Mouse (Mus musculus) heart, postnatal 36 days (tissue): ENCODE data around the gene Cyp2b19. TPM values are rescaled to one million over a fixed set of nuclear protein-coding genes. Genes with fewer than 3 reads are reported as not detected.

ENCODE experiments used
- total RNA-seq, 2 experiments: library from RNA; stranded (reverse); gene quantifications; 2 replicates each; pipeline ENCODE4 v1.2.3; 2021

Cyp2b19 gene
- total RNA-seq, 2 experiments from 2014 or later, result not detected

Other genes with a start within 250 kb of the Cyp2b19 start
- gene Nlrp9a, start 222.1 kb upstream of the Cyp2b19 start, total RNA-seq, result not detected
- gene Vmn1r185, start 138.7 kb upstream of the Cyp2b19 start, total RNA-seq, result not detected
- not detected for gene Cyp2b23, start 70.7 kb upstream of the Cyp2b19 start, total RNA-seq
- gene Cyp2g1, start 51.8 kb downstream of the Cyp2b19 start, total RNA-seq, result not detected
- gene Cyp2a5, start 78.2 kb downstream of the Cyp2b19 start, total RNA-seq, result not detected
- gene Cyp2a22, start 182.2 kb downstream of the Cyp2b19 start, total RNA-seq, result not detected